Mouse (Mus musculus) forebrain, embryonic 14.5 days (tissue): ENCODE measurements around the gene Pdia2. TPM values are rescaled to one million over a fixed set of nuclear protein-coding genes. Genes with fewer than 3 reads are reported as not detected.

Source experiments
- ATAC-seq: fragments of 200-750 bp; cut with Nextera tagmentation; 2 replicates; pipeline ENCODE4 v1.8.0; 2017; ENCODE audit warnings: mild to moderate bottlenecking, moderate library complexity
- DNase-seq: peaks from one replicate; pipeline ENCODE4 v3.0.0-alpha.2; 2015; ENCODE audit warnings: low spot score
- H3K27ac ChIP-seq: fragments of 300-500 bp; sonication (generic); 2 replicates; pipeline ENCODE4 v1.5.1; 2014; ENCODE audit warnings: low read depth, mild to moderate bottlenecking, control low read depth, low read length, moderate library complexity
- H3K27me3 ChIP-seq: fragments of 300-500 bp; sonication (generic); replicated peaks from 2 replicates; pipeline ENCODE4 v1.6.1; 2014; ENCODE audit warnings: low read length, control low read depth, mixed read lengths; ENCODE audit not compliant: control insufficient read depth, insufficient read depth
- H3K36me3 ChIP-seq: fragments of 300-500 bp; sonication (generic); 2 replicates; pipeline ENCODE4 v1.6.1; 2014; ENCODE audit warnings: low read length, control low read depth; ENCODE audit not compliant: control insufficient read depth, insufficient read depth
- H3K4me1 ChIP-seq: fragments of 300-500 bp; sonication (generic); 2 replicates; pipeline ENCODE4 v1.6.1; 2014; ENCODE audit warnings: antibody characterized with exemption, low read length, control low read depth; ENCODE audit not compliant: control insufficient read depth, insufficient read depth
- H3K4me2 ChIP-seq: fragments of 300-500 bp; sonication (generic); 2 replicates; pipeline ENCODE4 v1.6.1; 2014; ENCODE audit warnings: mild to moderate bottlenecking, control low read depth, low read length
- H3K4me3 ChIP-seq: fragments of 300-500 bp; sonication (generic); 2 replicates; pipeline ENCODE4 v1.5.1; 2014; ENCODE audit warnings: low read depth, low read length, control low read depth
- H3K9ac ChIP-seq: fragments of 300-500 bp; sonication (generic); 2 replicates; pipeline ENCODE4 v1.6.1; 2014; ENCODE audit warnings: mild to moderate bottlenecking, low read length, control low read depth, moderate library complexity
- H3K9me3 ChIP-seq: fragments of 300-500 bp; sonication (generic); replicated peaks from 2 replicates; pipeline ENCODE4 v1.6.1; 2016; ENCODE audit warnings: low read length, control low read depth, mixed read lengths; ENCODE audit not compliant: control insufficient read depth
- WGBS: fragments of 180-500 bp; shearing (Covaris S2); extraction: QIAGEN DNeasy Blood & Tissue Kit; methylation state at CpG from one replicate; pipeline ENCODE4 v1.1.7; 2014; 5-methylcytosine and 5-hydroxymethylcytosine counted together
- polyA plus RNA-seq: library from polyadenylated mRNA; unstranded; fragments of >200 nt; fragmentation: Nextera tagmentation; extraction: Ambion mirVana; gene quantifications from 2 replicates; pipeline ENCODE4 v1.2.1, GENCODE M21; 2014

Gene Pdia2
- polyA plus RNA-seq, 1 experiment from 2014 or later, result not detected

GRCm38 (mm10) chr17:26234386-26234785, 35.5 kb upstream of the Pdia2 start:
- 89% methylated on average over 8 of the region's 8 CpGs for WGBS
- H3K27me3 ChIP-seq, result no peaks in the 10 kb centered on the region
- H3K9me3 ChIP-seq, result no peaks in the 10 kb centered on the region
- no peak overlapping the region for H3K9ac ChIP-seq
- H3K27ac ChIP-seq, result no peak overlapping the region
- ATAC-seq (no peak), DNase-seq (no peak)
- H3K36me3 ChIP-seq, result no peaks in the 10 kb centered on the region
- H3K4me1 ChIP-seq, result no peaks in the 10 kb centered on the region
- no peak overlapping the region for H3K4me3 ChIP-seq
- H3K4me2 ChIP-seq, result no peak overlapping the region

GRCm38 (mm10) chr17:26232863-26233262, 34.0 kb upstream of the Pdia2 start:
- no peaks in the 10 kb centered on the region for H3K4me1 ChIP-seq
- 69% methylated on average over 8 of the region's 8 CpGs for WGBS
- no peak for ATAC-seq

GRCm38 (mm10) chr17:26231156-26231555, 32.3 kb upstream of the Pdia2 start:
- Histone ChIP-seq H3K9me3 (no peaks in the 10 kb centered on the region), H3K4me2 (no peak overlapping the region), H3K27me3 (no peaks in the 10 kb centered on the region), H3K4me3 (no peak overlapping the region), H3K36me3 (no peaks in the 10 kb centered on the region), H3K27ac (no peak overlapping the region), H3K4me1 (no peaks in the 10 kb centered on the region), H3K9ac (no peak overlapping the region)
- no peak for DNase-seq
- ATAC-seq, result no peak
- 94% methylated on average over 5 of the region's 5 CpGs for WGBS

More at GRCm38 (mm10) chr17:26232863-26233262, 34.0 kb upstream of the Pdia2 start:
- no peaks in the 10 kb centered on the region for H3K36me3 ChIP-seq
- H3K9me3 ChIP-seq, result no peaks in the 10 kb centered on the region
- H3K27me3 ChIP-seq, result no peaks in the 10 kb centered on the region
- no peak for DNase-seq
- H3K4me2 ChIP-seq, result no peak overlapping the region
- no peak overlapping the region for H3K27ac ChIP-seq
- H3K9ac ChIP-seq, result no peak overlapping the region
- H3K4me3 ChIP-seq, result no peak overlapping the region

GRCm38 (mm10) chr17:26229776-26230175, 30.9 kb upstream of the Pdia2 start:
- Histone ChIP-seq H3K4me1 (no peaks in the 10 kb centered on the region), H3K36me3 (no peaks in the 10 kb centered on the region), H3K27ac (no peak overlapping the region), H3K4me3 (no peak overlapping the region), H3K27me3 (no peaks in the 10 kb centered on the region), H3K9me3 (no peaks in the 10 kb centered on the region), H3K4me2 (no peak overlapping the region), H3K9ac (no peak overlapping the region)
- no peak for DNase-seq
- no peak for ATAC-seq
- 97% methylated on average over 5 of the region's 5 CpGs for WGBS

GRCm38 (mm10) chr17:26225150-26225549, 26.3 kb upstream of the Pdia2 start:
- Histone ChIP-seq H3K4me2 (no peak overlapping the region), H3K27me3 (no peaks in the 10 kb centered on the region), H3K36me3 (no peaks in the 10 kb centered on the region), H3K9me3 (no peaks in the 10 kb centered on the region), H3K4me3 (no peak overlapping the region), H3K9ac (no peak overlapping the region), H3K27ac (no peak overlapping the region), H3K4me1 (no peaks in the 10 kb centered on the region)
- WGBS, result 85% methylated on average over 12 of the region's 12 CpGs
- DNase-seq (no peak), ATAC-seq (no peak)

- Histone ChIP-seq H3K27me3 (no peaks in the 10 kb centered on the region), H3K9me3 (no peaks in the 10 kb centered on the region), H3K9ac (no peak overlapping the region), H3K36me3 (peaks cover 6% of the 10 kb centered on the region; the same call in 1 of the 2 replicates), H3K27ac (no peak overlapping the region), H3K4me2 (no peak overlapping the region), H3K4me3 (no peak overlapping the region), H3K4me1 (no peaks in the 10 kb centered on the region)
- no peak for ATAC-seq
- WGBS, result 73% methylated on average over 2 of the region's 2 CpGs
- DNase-seq, result no peak
Measured at GRCm38 (mm10) chr17:26221508-26221907, 22.6 kb upstream of the Pdia2 start.

GRCm38 (mm10) chr17:26212681-26213080, 13.8 kb upstream of the Pdia2 start:
- DNase-seq (no peak), ATAC-seq (no peak)
- H3K4me2 ChIP-seq, result no peak overlapping the region
- no peaks in the 10 kb centered on the region for H3K36me3 ChIP-seq
- H3K9me3 ChIP-seq, result no peaks in the 10 kb centered on the region
- 89% methylated on average over 11 of the region's 11 CpGs for WGBS
- H3K4me3 ChIP-seq, result no peak overlapping the region
- no peak overlapping the region for H3K9ac ChIP-seq
- no peaks in the 10 kb centered on the region for H3K4me1 ChIP-seq
- H3K27ac ChIP-seq, result no peak overlapping the region
- no peaks in the 10 kb centered on the region for H3K27me3 ChIP-seq

- Histone ChIP-seq H3K36me3 (no peaks in the 10 kb centered on the region), H3K4me3 (no peak overlapping the region), H3K27ac (no peak overlapping the region), H3K4me2 (no peak overlapping the region), H3K9ac (no peak overlapping the region), H3K4me1 (no peaks in the 10 kb centered on the region), H3K27me3 (no peaks in the 10 kb centered on the region), H3K9me3 (no peaks in the 10 kb centered on the region)
- 92% methylated on average over 7 of the region's 7 CpGs for WGBS
- no peak for DNase-seq
- no peak for ATAC-seq
Measured at GRCm38 (mm10) chr17:26212241-26212640, 13.4 kb upstream of the Pdia2 start.

- H3K4me3 ChIP-seq, result no peak within 1 kb of the TSS
- no peak within 1 kb of the TSS for H3K27ac ChIP-seq
- ATAC-seq (no peak), DNase-seq (no peak)
- no peaks in the 10 kb centered on the region for H3K36me3 ChIP-seq
- H3K4me2 ChIP-seq, result no peak within 1 kb of the TSS
- H3K27me3 ChIP-seq, result peaks cover 24% of the 10 kb centered on the region
- no peaks in the 10 kb centered on the region for H3K9me3 ChIP-seq
- no peak within 1 kb of the TSS for H3K9ac ChIP-seq
- WGBS, result 86% methylated on average over 12 of the region's 12 CpGs
- H3K4me1 ChIP-seq, result peaks cover 6% of the 10 kb centered on the region; the same call in 1 of the 2 replicates
Measured at GRCm38 (mm10) chr17:26207686-26208085, 8.8 kb upstream of the Pdia2 start, which contains the start of gene Arhgdig. Gene Arhgdig (minus strand): TSS chr17:26207786.
